Mouse (Mus musculus) hindbrain, embryonic 11.5 days (tissue): ENCODE measurements at regions not wholly inside any gene's neighbourhood (a gene's known extent, or its start where the extent isn't known, plus 50 kb on each side); places are given as distances from the start of the nearest gene placed in this dataset.

ENCODE experiments used
- ATAC-seq: fragments of 200-750 bp; cut with Nextera tagmentation; 2 replicates; pipeline ENCODE4 v1.8.0; 2017; ENCODE audit warnings: mild to moderate bottlenecking, moderate TSS enrichment, moderate library complexity; ENCODE audit not compliant: low FRiP score
- DNase-seq: peaks from one replicate; pipeline ENCODE4 v3.0.0-alpha.2; 2015; ENCODE audit warnings: low spot score
- H3K27ac ChIP-seq: fragments of 300-500 bp; sonication (generic); 2 replicates; pipeline ENCODE4 v1.5.1; 2014; ENCODE audit warnings: mild to moderate bottlenecking, low read depth, low read length
- H3K27me3 ChIP-seq: fragments of 300-500 bp; sonication (generic); 2 replicates; pipeline ENCODE4 v1.6.1; 2014; ENCODE audit warnings: mild to moderate bottlenecking, low read length, moderate library complexity, mixed read lengths; ENCODE audit not compliant: control insufficient read depth, insufficient read depth
- H3K36me3 ChIP-seq: fragments of 300-500 bp; sonication (generic); 2 replicates; pipeline ENCODE4 v1.6.1; 2014; ENCODE audit warnings: mild to moderate bottlenecking, low read length, moderate library complexity, mixed read lengths; ENCODE audit not compliant: control insufficient read depth, insufficient read depth
- H3K4me1 ChIP-seq: fragments of 300-500 bp; sonication (generic); replicated peaks from 2 replicates; pipeline ENCODE4 v1.6.1; 2014; ENCODE audit warnings: low read length, mixed read lengths; ENCODE audit not compliant: control insufficient read depth, insufficient read depth
- H3K4me2 ChIP-seq: fragments of 300-500 bp; sonication (generic); replicated peaks from 2 replicates; pipeline ENCODE4 v1.6.1; 2014; ENCODE audit warnings: mild to moderate bottlenecking, low read depth, low read length
- H3K4me3 ChIP-seq: fragments of 300-500 bp; sonication (generic); 2 replicates; pipeline ENCODE4 v1.5.1; 2014; ENCODE audit warnings: low read depth, low read length
- H3K9ac ChIP-seq: fragments of 300-500 bp; sonication (generic); 2 replicates; pipeline ENCODE4 v1.6.1; 2014; ENCODE audit warnings: low read depth, low read length
- H3K9me3 ChIP-seq: fragments of 300-500 bp; sonication (generic); 2 replicates; pipeline ENCODE4 v1.6.1; 2016; ENCODE audit warnings: low read length; ENCODE audit not compliant: control insufficient read depth
- WGBS: fragments of 180-500 bp; shearing (Covaris S2); extraction: QIAGEN DNeasy Blood & Tissue Kit; methylation state at CpG from one replicate; pipeline ENCODE4 v1.1.7; 2014; 5-methylcytosine and 5-hydroxymethylcytosine counted together

GRCm38 (mm10) chr10:43702895-43703294 is 124.8 kb downstream of the Cd24a start:
- Histone ChIP-seq H3K4me1 (no peaks in the 10 kb centered on the region), H3K36me3 (no peaks in the 10 kb centered on the region), H3K9ac (no peak overlapping the region), H3K4me3 (no peak overlapping the region), H3K27ac (no peak overlapping the region), H3K27me3 (no peaks in the 10 kb centered on the region), H3K4me2 (no peak overlapping the region), H3K9me3 (no peaks in the 10 kb centered on the region)
- ATAC-seq (no peak), DNase-seq (no peak)
- WGBS = 88% methylated on average over 5 of the region's 5 CpGs

- H3K9ac ChIP-seq = no peak overlapping the region
- WGBS = 58% methylated on average over 17 of the region's 17 CpGs
- H3K27ac ChIP-seq = no peak overlapping the region
- ATAC-seq (no peak), DNase-seq (no peak)
- H3K27me3 ChIP-seq = no peaks in the 10 kb centered on the region
- no peak overlapping the region for H3K4me3 ChIP-seq
- no peaks in the 10 kb centered on the region for H3K4me1 ChIP-seq
- H3K4me2 ChIP-seq = no peak overlapping the region
- no peaks in the 10 kb centered on the region for H3K9me3 ChIP-seq
- no peaks in the 10 kb centered on the region for H3K36me3 ChIP-seq
Measured at GRCm38 (mm10) chr10:43706001-43706988, 128.2 kb downstream of the Cd24a start.

DNA sequence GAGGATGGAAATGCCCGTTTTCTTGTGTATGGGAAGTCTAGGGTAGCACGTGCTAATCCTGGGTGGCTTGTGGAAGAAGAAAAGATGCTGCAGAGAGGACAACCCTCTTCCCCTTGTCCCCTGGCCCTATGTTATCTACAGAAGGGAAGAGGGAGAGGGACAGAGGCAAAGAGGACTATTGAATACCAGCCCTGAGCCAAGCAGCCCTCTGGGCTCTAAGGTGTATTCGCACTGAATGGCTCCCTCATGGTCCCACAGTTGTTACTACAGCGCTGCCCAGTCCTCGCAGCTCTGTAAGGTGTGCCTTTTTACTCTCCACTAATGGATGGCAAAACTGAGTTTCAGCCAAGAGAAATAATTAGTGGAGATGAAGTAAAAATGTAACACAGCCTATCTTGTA is 128.9 kb downstream of the Cd24a start:
- Histone ChIP-seq H3K9me3 (no peaks in the 10 kb centered on the region), H3K4me2 (no peak overlapping the region), H3K36me3 (no peaks in the 10 kb centered on the region), H3K4me1 (no peaks in the 10 kb centered on the region), H3K9ac (no peak overlapping the region), H3K4me3 (no peak overlapping the region), H3K27ac (no peak overlapping the region), H3K27me3 (no peaks in the 10 kb centered on the region)
- no peak for ATAC-seq
- DNase-seq = no peak
- 87% methylated on average over 5 of the region's 5 CpGs for WGBS

- H3K27me3 ChIP-seq = no peaks in the 10 kb centered on the region
- no peak overlapping the region for H3K4me2 ChIP-seq
- H3K4me3 ChIP-seq = no peak overlapping the region
- ATAC-seq (no peak), DNase-seq (no peak)
- no peaks in the 10 kb centered on the region for H3K36me3 ChIP-seq
- H3K9ac ChIP-seq = no peak overlapping the region
- no peaks in the 10 kb centered on the region for H3K4me1 ChIP-seq
- H3K9me3 ChIP-seq = no peaks in the 10 kb centered on the region
- WGBS = 60% methylated on average over 15 of the region's 15 CpGs
- no peak overlapping the region for H3K27ac ChIP-seq
Measured at GRCm38 (mm10) chr10:43707821-43708373, 129.8 kb downstream of the Cd24a start.

- H3K4me2 ChIP-seq = no peak overlapping the region
- no peak for ATAC-seq
- H3K27ac ChIP-seq = no peak overlapping the region
- H3K36me3 ChIP-seq = no peaks in the 10 kb centered on the region
- DNase-seq = no peak
- H3K9ac ChIP-seq = no peak overlapping the region
- no peaks in the 10 kb centered on the region for H3K27me3 ChIP-seq
- no peaks in the 10 kb centered on the region for H3K9me3 ChIP-seq
- H3K4me3 ChIP-seq = no peak overlapping the region
- no peaks in the 10 kb centered on the region for H3K4me1 ChIP-seq
- 90% methylated on average over 6 of the region's 6 CpGs for WGBS
Measured at GRCm38 (mm10) chr10:43709278-43710033, 131.4 kb downstream of the Cd24a start.

GRCm38 (mm10) chr10:43710186-43710885 is 132.3 kb downstream of the Cd24a start:
- no peaks in the 10 kb centered on the region for H3K36me3 ChIP-seq
- no peak overlapping the region for H3K9ac ChIP-seq
- H3K4me1 ChIP-seq = no peaks in the 10 kb centered on the region
- DNase-seq (no peak), ATAC-seq (no peak)
- H3K4me3 ChIP-seq = no peak overlapping the region
- no peak overlapping the region for H3K27ac ChIP-seq
- H3K27me3 ChIP-seq = no peaks in the 10 kb centered on the region
- H3K9me3 ChIP-seq = no peaks in the 10 kb centered on the region
- 83% methylated on average over 8 of the region's 8 CpGs for WGBS
- H3K4me2 ChIP-seq = no peak overlapping the region

- no peak overlapping the region for H3K4me2 ChIP-seq
- no peaks in the 10 kb centered on the region for H3K4me1 ChIP-seq
- no peak overlapping the region for H3K27ac ChIP-seq
- no peaks in the 10 kb centered on the region for H3K27me3 ChIP-seq
- 88% methylated on average over 2 of the region's 2 CpGs for WGBS
- H3K36me3 ChIP-seq = no peaks in the 10 kb centered on the region
- no peaks in the 10 kb centered on the region for H3K9me3 ChIP-seq
- no peak overlapping the region for H3K9ac ChIP-seq
- ATAC-seq (no peak), DNase-seq (no peak)
- no peak overlapping the region for H3K4me3 ChIP-seq
Measured at GRCm38 (mm10) chr10:43710886-43711256, 132.8 kb downstream of the Cd24a start.

- Histone ChIP-seq H3K4me3 (no peak overlapping the region), H3K4me2 (no peak overlapping the region), H3K9ac (no peak overlapping the region), H3K27me3 (no peaks in the 10 kb centered on the region), H3K4me1 (no peaks in the 10 kb centered on the region), H3K36me3 (no peaks in the 10 kb centered on the region), H3K9me3 (no peaks in the 10 kb centered on the region), H3K27ac (no peak overlapping the region)
- DNase-seq (no peak), ATAC-seq (no peak)
Measured at GRCm38 (mm10) chr10:43712657-43713056, 134.6 kb downstream of the Cd24a start.
